Mouse (Mus musculus) heart, adult 2 months (tissue): ENCODE results near the gene Shc1.

ENCODE experiments used
- CTCF ChIP-seq: fragments of 200-600 bp; IDR thresholded peaks from 2 replicates; pipeline ENCODE4 v1.8.1; 2022; ENCODE audit warnings: antibody characterized with exemption, mild to moderate bottlenecking, moderate library complexity
- EP300 ChIP-seq: fragments of 200-500 bp; IDR thresholded peaks from 2 replicates; pipeline ENCODE4 v1.6.1; 2011; ENCODE audit warnings: low read depth, low read length, control low read depth; ENCODE audit not compliant: insufficient read depth
- POLR2A ChIP-seq: fragments of 200-500 bp; IDR thresholded peaks from 2 replicates; pipeline ENCODE4 v1.6.1; 2011; ENCODE audit warnings: mild to moderate bottlenecking, low read depth, low read length, control low read depth; ENCODE audit not compliant: insufficient read depth

DNA sequence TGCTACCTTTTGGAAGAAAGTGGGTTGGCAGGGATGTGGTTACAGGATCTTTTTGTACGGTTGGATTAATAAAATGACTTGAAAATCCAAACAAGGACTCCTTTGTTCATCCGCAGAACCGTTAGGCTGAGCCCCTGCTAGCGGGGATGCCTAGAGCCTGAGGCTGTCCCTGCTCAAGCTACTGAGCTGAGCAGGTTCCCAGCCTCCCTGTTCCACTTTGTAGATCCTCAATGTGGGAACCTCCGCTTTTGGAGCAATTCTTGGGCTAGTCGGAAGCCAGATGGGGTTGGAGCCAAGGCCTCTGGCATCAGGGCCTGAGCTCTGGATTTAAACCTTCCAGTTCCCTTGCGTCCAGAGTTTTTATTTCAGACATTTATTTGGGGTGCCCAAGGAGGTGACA, 16.8 kb downstream of the Shc1 start:
- TF ChIP-seq CTCF (no peak), POLR2A (no peak), EP300 (no peak)
